In the genomic region with DNA sequence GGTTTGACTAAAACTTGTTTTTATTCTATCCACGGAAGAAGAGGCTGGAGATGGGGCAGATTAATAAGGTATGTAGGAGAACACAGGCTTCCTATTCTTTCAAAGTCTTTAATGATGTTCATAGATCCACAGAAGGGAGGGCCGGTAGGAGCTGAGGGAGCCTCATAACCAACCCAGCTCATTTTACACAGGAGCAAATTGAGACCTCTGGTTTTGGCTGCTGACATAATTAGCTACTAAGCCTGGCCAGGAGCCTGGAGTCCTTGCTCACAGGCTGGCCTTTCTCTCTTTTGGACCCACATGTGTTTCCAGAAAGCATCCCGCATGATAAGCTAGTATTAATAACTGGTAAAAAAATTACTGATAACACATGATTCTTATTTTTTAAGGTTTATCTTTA, we compare ENCODE assay signal across 13 mouse cellular contexts.
DNase-seq lines count a peak whose midpoint lies in the region; ATAC-seq lines count a peak whose summit lies in the region.
"Had no signal": no experiment of that assay in that cellular context is flagged by ENCODE, and none has a peak within 500 bp of the region (broad histone marks: within the 10 kb centered on the region; RNA-seq: fewer than 3 reads in every experiment).

No protein-coding gene starts in this region.

- ATAC-seq in cerebellum, adult (ENCODE audit: insufficient number of reproducible peaks, low FRiP score, low TSS enrichment): peak; percentile 79; the same call in 1 of the 2 replicates
- ATAC-seq in megakaryocyte progenitor cell, adult 5-6 weeks (replicated peaks; ENCODE audit: poor library complexity): no peak
- ATAC-seq: hindbrain, embryonic 16.5 days had no signal

- intact Hi-C loops in left cerebral cortex, postnatal 4 days (cut with DNase I): no loop called here
- intact Hi-C loops in left cerebral cortex, postnatal 10 days (cut with DNase I): no loop called here

- DNase-seq in cerebellum, postnatal 4 days (ENCODE audit: low spot score in 2 of 2): no peak
- DNase-seq in left cerebral cortex, postnatal 4 days: peak; percentile 32
- DNase-seq in left cerebral cortex, postnatal 10 days (ENCODE audit: extremely low spot score in 1 of 2, low spot score in 2 of 2): no peak
- DNase-seq in cerebellum, adult 11 months: peak; percentile 45
- peak; percentile 63 to 65 for DNase-seq in cerebellum, postnatal 36 days
- DNase-seq in layer of hippocampus, postnatal 10 days (ENCODE audit: low spot score in 2 of 2): no peak
- DNase-seq: gastrocnemius, adult 2 months; kidney, adult 8-10 months; liver, embryonic 13.5 days; right cerebral cortex, adult 18-20 months had no signal

Comparison
In these comparisons a context has a peak if more than half of its experiments do, and no peak if none do; other contexts are left out.
1. DNase-seq: peak in left cerebral cortex, postnatal 4 days (single experiment), cerebellum, adult 11 months (single experiment) and cerebellum, postnatal 36 days (2 of 2); none in cerebellum, postnatal 4 days (0 of 2), left cerebral cortex, postnatal 10 days (0 of 2) and layer of hippocampus, postnatal 10 days (0 of 2).